Mouse (Mus musculus): Measurements from ENCODE around the gene Snx13. TPM values are rescaled to one million over a fixed set of nuclear protein-coding genes. Genes with fewer than 3 reads are reported as not detected.

Snx13 gene
- 21.6 and 26.1 TPM in 2 replicates for polyA plus RNA-seq (2015; fragmentation: Nextera tagmentation; extraction: Ambion mirVana)

DNA sequence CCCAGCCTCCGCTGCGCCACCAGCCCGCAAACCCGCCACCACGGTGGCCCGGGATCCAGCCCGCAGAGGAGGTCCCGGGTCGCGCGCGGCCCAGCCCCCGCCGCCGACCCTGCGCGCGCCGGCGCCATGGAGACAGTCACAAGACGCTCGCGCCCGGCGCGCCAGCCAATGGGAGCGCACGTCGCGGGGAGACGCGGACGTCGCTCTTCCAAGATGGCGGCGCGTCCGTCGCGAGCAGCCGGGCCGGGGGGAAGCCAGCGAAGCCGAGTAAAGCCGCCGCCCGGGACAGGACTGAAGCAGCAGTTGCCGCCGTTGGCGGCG, at the start of gene Snx13:
Gene Snx13, plus strand, starts transcription at position 188 of the 321 bp plus-strand sequence.
- no peaks in the 10 kb centered on the region for H3K36me3 ChIP-seq (ENCODE audit: control insufficient read depth, insufficient read depth)
- no peaks in the 10 kb centered on the region for H3K27me3 ChIP-seq (replicated peaks; ENCODE audit: control insufficient read depth, insufficient read depth, low read length)
- H3K9me3 ChIP-seq (ENCODE audit: control insufficient read depth): no peaks in the 10 kb centered on the region
- H3K4me2 ChIP-seq (replicated peaks; ENCODE audit: low read depth): peak within 1 kb of the TSS; percentile 76
- H3K4me1 ChIP-seq (replicated peaks; ENCODE audit: control insufficient read depth, insufficient read depth, low read length): no peaks in the 10 kb centered on the region; the same call in none of the 2 replicates
- H3K9ac ChIP-seq (ENCODE audit: low read depth, low read length): peak within 1 kb of the TSS; percentile 85
- TF ChIP-seq CTCF (IDR thresholded peaks at IDR 0.05; ENCODE audit: low read depth): no peak
- WGBS: 0% methylated on average over 50 of the region's 51 CpGs
- peak within 1 kb of the TSS; percentile 97 for H3K27ac ChIP-seq (ENCODE audit: low read depth, low read length)
- peak within 1 kb of the TSS; percentile 80 for H3K4me3 ChIP-seq (ENCODE audit: low read depth, low read length)
- ATAC-seq: peak; percentile 96

DNA sequence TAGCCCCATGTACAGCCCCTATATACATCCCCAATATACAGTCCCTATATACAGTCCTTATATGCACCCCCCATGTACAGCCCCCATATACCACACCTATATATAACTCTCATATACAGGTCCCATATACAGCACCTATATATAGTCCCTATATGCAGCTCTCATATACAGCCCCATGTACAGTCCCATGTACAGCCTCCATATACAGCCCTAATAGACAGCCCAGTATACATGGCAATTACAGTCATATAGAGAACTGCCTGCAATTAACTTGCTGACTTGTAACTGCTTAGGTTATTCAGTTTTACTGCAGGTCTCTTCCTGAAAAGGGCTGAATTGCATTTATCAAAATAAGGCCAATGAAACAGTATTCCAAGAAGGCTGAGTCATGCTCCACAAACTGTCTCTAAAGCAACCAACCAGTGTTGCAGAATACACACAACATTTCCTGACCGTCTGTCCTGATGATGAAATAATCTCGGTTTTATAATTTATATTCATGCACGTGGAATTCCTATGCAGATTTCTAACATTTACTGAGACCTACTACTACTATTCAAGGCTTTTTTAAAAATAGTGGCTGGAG, 49.3 kb upstream of the Snx13 start:
- Histone ChIP-seq H3K27ac (ENCODE audit: low read depth, low read length) (peak overlapping the region; percentile 22; the same call in 1 of the 2 replicates), H3K27me3 (replicated peaks; ENCODE audit: control insufficient read depth, insufficient read depth, low read length) (no peaks in the 10 kb centered on the region), H3K4me3 (ENCODE audit: low read depth, low read length) (no peak overlapping the region), H3K4me1 (replicated peaks; ENCODE audit: control insufficient read depth, insufficient read depth, low read length) (no peaks in the 10 kb centered on the region), H3K9me3 (ENCODE audit: control insufficient read depth) (no peaks in the 10 kb centered on the region), H3K36me3 (ENCODE audit: control insufficient read depth, insufficient read depth) (no peaks in the 10 kb centered on the region), H3K4me2 (replicated peaks; ENCODE audit: low read depth) (no peak overlapping the region), H3K9ac (ENCODE audit: low read depth, low read length) (no peak overlapping the region)
- WGBS: 41% methylated on average over 3 of the region's 3 CpGs
- ATAC-seq: peak; percentile 97
- no peak for TF ChIP-seq CTCF (IDR thresholded peaks at IDR 0.05; ENCODE audit: low read depth)

DNA sequence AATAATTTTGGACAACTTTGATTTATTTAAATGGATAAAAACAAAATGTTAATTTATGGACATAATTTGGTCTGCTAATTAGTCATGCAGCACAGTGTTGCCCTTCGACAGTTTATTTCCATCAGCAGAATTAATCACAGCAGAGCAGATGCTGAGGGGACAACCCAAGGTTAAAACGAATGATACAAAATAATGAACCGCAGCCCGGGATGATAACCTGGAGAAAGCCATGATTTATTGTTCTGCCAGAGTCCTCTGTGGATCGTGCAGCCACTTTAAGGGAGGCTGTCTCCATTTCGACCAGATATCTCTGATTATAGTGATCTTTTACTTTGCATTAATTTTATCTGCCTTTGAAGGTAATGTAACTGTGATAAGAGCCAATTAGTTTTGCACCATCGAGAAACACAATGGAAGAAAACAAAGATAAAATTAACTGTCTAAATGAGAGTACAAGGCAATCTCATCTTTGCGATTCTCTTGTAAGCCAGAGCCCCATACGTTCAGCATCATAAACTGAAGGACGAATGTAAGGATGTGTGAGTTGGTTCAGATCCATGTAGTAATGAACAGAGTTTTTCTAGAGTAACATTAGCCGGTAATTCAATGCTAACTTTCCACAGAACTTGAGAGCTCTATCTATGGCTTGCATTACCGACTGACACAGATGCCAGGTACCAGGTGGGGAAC, 48.1 kb upstream of the Snx13 start:
- Histone ChIP-seq H3K4me3 (ENCODE audit: low read depth, low read length) (no peak overlapping the region), H3K9ac (ENCODE audit: low read depth, low read length) (no peak overlapping the region), H3K27ac (ENCODE audit: low read depth, low read length) (no peak overlapping the region), H3K9me3 (ENCODE audit: control insufficient read depth) (no peaks in the 10 kb centered on the region), H3K27me3 (replicated peaks; ENCODE audit: control insufficient read depth, insufficient read depth, low read length) (no peaks in the 10 kb centered on the region), H3K4me2 (replicated peaks; ENCODE audit: low read depth) (no peak overlapping the region), H3K36me3 (ENCODE audit: control insufficient read depth, insufficient read depth) (no peaks in the 10 kb centered on the region), H3K4me1 (replicated peaks; ENCODE audit: control insufficient read depth, insufficient read depth, low read length) (no peaks in the 10 kb centered on the region)
- no peak for TF ChIP-seq CTCF (IDR thresholded peaks at IDR 0.05; ENCODE audit: low read depth)
- ATAC-seq: no peak
- 76% methylated on average over 12 of the region's 12 CpGs for WGBS

DNA sequence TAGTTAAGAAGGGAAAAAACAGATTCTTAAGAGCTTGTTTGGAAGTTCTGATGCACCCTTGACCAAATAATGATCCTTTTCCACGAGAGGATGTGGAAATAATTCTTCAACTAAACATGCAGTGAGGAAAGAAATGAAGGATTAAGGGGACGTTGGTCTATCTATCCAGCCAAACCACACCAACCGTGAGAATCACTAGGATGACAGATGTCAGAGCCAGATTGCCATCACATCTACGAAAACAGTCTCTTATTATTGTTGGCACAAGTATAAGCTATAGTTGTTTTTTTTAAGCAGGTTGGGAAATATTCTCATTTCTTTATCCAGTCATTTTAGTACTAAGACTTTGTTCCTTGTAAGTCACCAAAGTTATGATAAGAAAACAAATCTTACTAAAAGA, 46.7 kb upstream of the Snx13 start:
- TF ChIP-seq CTCF (IDR thresholded peaks at IDR 0.05; ENCODE audit: low read depth): no peak
- H3K4me3 ChIP-seq (ENCODE audit: low read depth, low read length): no peak overlapping the region
- H3K4me1 ChIP-seq (replicated peaks; ENCODE audit: control insufficient read depth, insufficient read depth, low read length): no peaks in the 10 kb centered on the region
- ATAC-seq: no peak
- H3K9ac ChIP-seq (ENCODE audit: low read depth, low read length): no peak overlapping the region
- H3K9me3 ChIP-seq (ENCODE audit: control insufficient read depth): no peaks in the 10 kb centered on the region
- H3K27me3 ChIP-seq (replicated peaks; ENCODE audit: control insufficient read depth, insufficient read depth, low read length): no peaks in the 10 kb centered on the region
- no peak overlapping the region for H3K4me2 ChIP-seq (replicated peaks; ENCODE audit: low read depth)
- 62% methylated on average over 4 of the region's 4 CpGs for WGBS
- no peak overlapping the region for H3K27ac ChIP-seq (ENCODE audit: low read depth, low read length)
- H3K36me3 ChIP-seq (ENCODE audit: control insufficient read depth, insufficient read depth): no peaks in the 10 kb centered on the region

DNA sequence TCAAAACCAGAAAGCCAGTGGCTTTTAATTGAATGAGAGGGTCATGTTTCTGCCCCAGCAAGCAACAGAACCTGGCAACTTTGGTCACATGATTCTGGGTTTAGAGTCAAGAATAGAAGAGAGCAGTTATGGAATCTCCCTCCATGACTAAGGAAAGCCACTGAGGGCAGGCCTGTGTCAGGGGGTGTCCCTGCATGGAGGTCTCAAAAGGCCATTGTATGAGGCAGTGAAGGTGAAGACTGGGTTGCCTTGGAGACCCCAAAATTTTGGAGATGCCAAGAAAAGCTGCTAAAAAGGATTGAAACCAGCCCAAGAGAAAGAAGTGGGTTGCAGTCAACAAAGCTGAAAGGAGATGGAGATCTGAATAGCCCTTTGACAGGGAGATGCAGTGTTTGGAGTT, 41.2 kb upstream of the Snx13 start:
- no peak for ATAC-seq
- no peaks in the 10 kb centered on the region for H3K27me3 ChIP-seq (replicated peaks; ENCODE audit: control insufficient read depth, insufficient read depth, low read length)
- TF ChIP-seq CTCF (IDR thresholded peaks at IDR 0.05; ENCODE audit: low read depth): no peak
- H3K4me2 ChIP-seq (replicated peaks; ENCODE audit: low read depth): no peak overlapping the region
- no peaks in the 10 kb centered on the region for H3K36me3 ChIP-seq (ENCODE audit: control insufficient read depth, insufficient read depth)
- H3K9ac ChIP-seq (ENCODE audit: low read depth, low read length): no peak overlapping the region
- no peaks in the 10 kb centered on the region for H3K4me1 ChIP-seq (replicated peaks; ENCODE audit: control insufficient read depth, insufficient read depth, low read length)
- H3K27ac ChIP-seq (ENCODE audit: low read depth, low read length): no peak overlapping the region
- no peak overlapping the region for H3K4me3 ChIP-seq (ENCODE audit: low read depth, low read length)
- no peaks in the 10 kb centered on the region for H3K9me3 ChIP-seq (ENCODE audit: control insufficient read depth)

DNA sequence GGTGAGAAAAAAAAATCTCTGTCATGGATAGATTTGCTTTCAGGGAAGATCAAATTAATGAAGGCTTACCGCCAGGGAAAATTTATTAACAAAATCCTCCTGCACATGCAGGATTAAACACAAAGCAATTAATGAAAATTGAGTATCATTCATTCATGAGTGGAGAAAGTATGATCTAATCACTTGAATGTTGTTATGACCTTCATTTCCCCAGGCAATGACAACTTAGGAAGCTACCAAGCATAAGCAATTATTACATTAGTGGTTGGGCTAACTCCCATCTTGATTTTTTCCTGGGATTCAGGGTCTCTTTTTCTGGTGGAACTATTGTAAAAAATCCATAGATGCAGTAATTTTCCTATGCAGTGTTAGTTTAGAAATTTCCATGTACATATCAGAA, 39.1 kb upstream of the Snx13 start:
- TF ChIP-seq CTCF (IDR thresholded peaks at IDR 0.05; ENCODE audit: low read depth): no peak
- no peak overlapping the region for H3K27ac ChIP-seq (ENCODE audit: low read depth, low read length)
- H3K9ac ChIP-seq (ENCODE audit: low read depth, low read length): no peak overlapping the region
- WGBS: 90% methylated on average over 1 of the region's 1 CpGs
- no peak overlapping the region for H3K4me3 ChIP-seq (ENCODE audit: low read depth, low read length)
- no peak for ATAC-seq
- H3K4me1 ChIP-seq (replicated peaks; ENCODE audit: control insufficient read depth, insufficient read depth, low read length): no peaks in the 10 kb centered on the region
- no peaks in the 10 kb centered on the region for H3K27me3 ChIP-seq (replicated peaks; ENCODE audit: control insufficient read depth, insufficient read depth, low read length)
- H3K36me3 ChIP-seq (ENCODE audit: control insufficient read depth, insufficient read depth): no peaks in the 10 kb centered on the region
- H3K4me2 ChIP-seq (replicated peaks; ENCODE audit: low read depth): no peak overlapping the region
- no peaks in the 10 kb centered on the region for H3K9me3 ChIP-seq (ENCODE audit: control insufficient read depth)

Data from intestine, postnatal 0 days (tissue).